Mouse (Mus musculus) forebrain, postnatal 0 days (tissue): ENCODE results near the gene Ip6k2. TPM values are rescaled to one million over a fixed set of nuclear protein-coding genes. Genes with fewer than 3 reads are reported as not detected.

Experiments
- ATAC-seq: fragments of 200-750 bp; cut with Nextera tagmentation; 2 replicates; pipeline ENCODE4 v1.8.0; 2017; ENCODE audit warnings: mild to moderate bottlenecking, moderate library complexity
- DNase-seq: peaks from one replicate; pipeline ENCODE4 v3.0.0-alpha.2; 2015
- H3K27ac ChIP-seq: fragments of 300-500 bp; sonication (generic); 2 replicates; pipeline ENCODE4 v1.5.1; 2014; ENCODE audit warnings: low read depth, mild to moderate bottlenecking, antibody characterized with exemption, low read length, moderate library complexity, mixed read lengths
- H3K27me3 ChIP-seq: fragments of 300-500 bp; sonication (generic); 2 replicates; pipeline ENCODE4 v1.6.1; 2014; ENCODE audit warnings: mild to moderate bottlenecking, low read length, mixed read lengths; ENCODE audit not compliant: insufficient read depth
- H3K36me3 ChIP-seq: fragments of 300-500 bp; sonication (generic); 2 replicates; pipeline ENCODE4 v1.6.1; 2014; ENCODE audit warnings: mild to moderate bottlenecking, moderate library complexity; ENCODE audit not compliant: insufficient read depth
- H3K4me1 ChIP-seq: fragments of 300-500 bp; sonication (generic); 2 replicates; pipeline ENCODE4 v1.6.1; 2014; ENCODE audit warnings: antibody characterized with exemption; ENCODE audit not compliant: insufficient read depth
- H3K4me2 ChIP-seq: fragments of 300-500 bp; sonication (generic); 2 replicates; pipeline ENCODE4 v1.6.1; 2014; ENCODE audit warnings: low read depth, mild to moderate bottlenecking, moderate library complexity
- H3K4me3 ChIP-seq: fragments of 300-500 bp; sonication (generic); 2 replicates; pipeline ENCODE4 v1.5.1; 2014; ENCODE audit warnings: low read depth, low read length, mixed read lengths
- H3K9ac ChIP-seq: fragments of 300-500 bp; sonication (generic); 2 replicates; pipeline ENCODE4 v1.6.1; 2014; ENCODE audit warnings: mild to moderate bottlenecking
- H3K9me3 ChIP-seq: fragments of 300-500 bp; sonication (generic); 2 replicates; pipeline ENCODE4 v1.6.1; 2016; ENCODE audit warnings: low read length
- CTCF ChIP-seq: sonication (generic); IDR thresholded peaks from 2 replicates; pipeline ENCODE4 v1.5.1; 2016; ENCODE audit warnings: antibody characterized with exemption, control low read depth, low read depth
- WGBS: fragments of 180-500 bp; shearing (Covaris S2); extraction: QIAGEN DNeasy Blood & Tissue Kit; methylation state at CpG from one replicate; pipeline ENCODE4 v1.1.7; 2014; 5-methylcytosine and 5-hydroxymethylcytosine counted together
- microRNA-seq, 2 experiments: library from miRNA; unstranded; fragments of <30 nt; microRNA quantifications; one replicate each; pipeline ENCODE4; 2016
- polyA plus RNA-seq: library from polyadenylated mRNA; unstranded; fragments of >200 nt; fragmentation: Nextera tagmentation; extraction: Ambion mirVana; gene quantifications from 2 replicates; pipeline ENCODE4 v1.2.1, GENCODE M21; 2015
- total RNA-seq: library from RNA; depleted of rRNA; stranded (reverse); fragments of >200 nt; gene quantifications from 2 replicates; pipeline ENCODE4 v1.2.3, GENCODE M21; 2014; rRNA removed

Ip6k2 gene
- total and polyA plus RNA-seq, 2 experiments from 2014 or later: 140 to 218 TPM

DNA sequence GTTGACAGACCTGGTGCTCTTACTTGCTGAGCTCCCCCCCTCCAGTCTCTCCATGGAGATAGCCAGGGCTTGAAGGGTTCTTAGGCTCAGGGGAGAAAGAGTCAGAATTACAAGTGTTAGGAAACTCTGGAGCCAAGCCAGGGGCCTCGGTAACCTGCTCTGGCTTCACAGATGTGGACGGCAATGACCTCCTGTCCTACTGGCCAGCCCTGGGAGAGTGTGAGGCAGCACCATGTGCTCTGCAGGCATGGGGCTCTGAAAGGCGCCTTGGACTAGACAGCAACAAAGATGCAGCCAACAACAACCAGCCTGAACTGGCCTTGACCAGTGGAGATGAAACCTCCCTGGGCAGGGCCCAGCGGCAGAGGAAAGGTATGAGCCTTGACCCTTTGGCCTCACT, 63.8 kb downstream of the Ip6k2 start:
- H3K27me3 ChIP-seq: no peaks in the 10 kb centered on the region
- ATAC-seq (no peak), DNase-seq (no peak)
- H3K4me1 ChIP-seq: no peaks in the 10 kb centered on the region
- H3K9ac ChIP-seq: no peak overlapping the region
- 89% methylated on average over 4 of the region's 4 CpGs for WGBS
- H3K4me3 ChIP-seq: no peak overlapping the region
- no peak overlapping the region for H3K4me2 ChIP-seq
- no peaks in the 10 kb centered on the region for H3K9me3 ChIP-seq
- peaks cover 88% of the 10 kb centered on the region for H3K36me3 ChIP-seq
- TF ChIP-seq CTCF: no peak
- no peak overlapping the region for H3K27ac ChIP-seq

DNA sequence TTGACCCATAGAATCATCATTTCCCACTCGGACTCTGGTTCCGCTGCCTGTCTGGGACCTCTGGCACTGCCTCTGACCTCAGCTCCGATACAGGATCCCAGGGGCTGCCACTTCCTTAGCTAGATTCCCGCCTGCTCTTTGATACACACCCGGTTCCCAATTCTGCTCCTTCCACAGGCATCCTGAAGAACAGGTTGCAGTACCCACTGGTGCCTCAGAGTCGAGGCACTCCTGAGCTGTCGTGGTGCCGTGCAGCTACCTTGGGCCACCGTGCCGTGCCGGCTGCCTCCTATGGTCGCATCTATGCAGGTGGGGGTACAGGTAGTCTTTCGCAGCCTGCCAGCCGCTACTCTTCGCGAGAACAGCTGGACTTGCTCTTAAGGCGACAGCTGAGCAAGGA, 64.8 kb downstream of the Ip6k2 start:
- Histone ChIP-seq H3K9me3 (no peaks in the 10 kb centered on the region), H3K9ac (no peak overlapping the region), H3K27ac (no peak overlapping the region), H3K36me3 (peaks cover 82% of the 10 kb centered on the region), H3K4me2 (no peak overlapping the region), H3K4me1 (0 out of 2 replicates have a peak, but pooled peaks cover under 1% of the 10 kb centered on the region), H3K4me3 (no peak overlapping the region), H3K27me3 (no peaks in the 10 kb centered on the region)
- WGBS: 85% methylated on average over 17 of the region's 17 CpGs
- DNase-seq (no peak), ATAC-seq (no peak)
- TF ChIP-seq CTCF: no peak

DNA sequence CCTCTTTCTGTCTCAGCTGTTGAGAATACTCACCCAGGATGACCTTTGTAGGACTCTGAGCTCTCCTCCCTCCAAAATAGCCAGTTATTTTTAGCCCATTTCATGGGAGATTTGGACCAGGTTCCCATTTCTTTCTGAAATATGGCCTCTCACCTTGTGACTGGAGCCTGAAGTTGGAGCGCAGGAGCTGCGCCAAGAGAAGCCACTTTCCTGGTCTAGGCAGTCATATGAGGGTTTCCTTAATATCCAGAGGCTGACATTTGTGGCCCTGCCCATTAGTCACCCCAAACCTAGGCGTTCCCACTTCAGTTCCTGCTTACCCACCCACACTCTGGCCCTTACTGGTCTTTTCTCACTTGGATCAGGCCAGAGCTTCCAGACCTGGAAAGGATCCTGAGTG, 69.4 kb downstream of the Ip6k2 start, which contains the start of gene Slc26a6:
Slc26a6 (plus strand) TSS at position 308 of the 400 bp plus-strand sequence.
- 96% methylated on average over 3 of the region's 3 CpGs for WGBS

DNA sequence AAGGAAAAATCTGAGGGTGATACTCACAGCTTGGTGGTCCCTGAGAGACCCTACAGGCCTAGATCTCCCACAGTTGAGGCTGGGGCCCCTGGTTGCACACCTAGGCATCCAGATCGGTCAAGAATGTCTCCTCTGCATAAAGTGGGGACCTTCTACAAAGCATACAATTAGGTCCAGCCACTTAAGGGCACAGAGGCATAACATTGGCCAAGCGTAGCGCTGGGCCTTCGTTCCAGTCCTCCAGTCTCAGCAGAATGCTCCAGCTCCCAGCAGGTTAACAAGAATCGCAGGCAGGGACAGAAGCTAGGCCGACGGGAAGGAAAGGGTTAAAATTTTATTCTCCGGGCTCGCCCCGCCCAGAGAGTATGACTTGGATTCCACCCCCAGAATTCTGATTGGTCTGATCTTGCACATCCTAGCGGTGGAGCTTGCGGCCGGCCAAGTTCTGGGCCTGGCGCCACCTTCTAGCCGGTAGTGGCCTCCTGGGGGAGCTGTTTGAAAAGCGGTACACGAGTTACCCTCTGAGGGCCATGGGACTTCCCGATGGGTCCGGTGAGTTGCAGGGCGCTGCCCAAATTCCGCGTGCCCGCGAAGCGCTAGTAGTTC, 70.1 kb downstream of the Ip6k2 start:
- H3K4me3 ChIP-seq: peak overlapping the region; percentile 66
- peaks cover 51% of the 10 kb centered on the region for H3K36me3 ChIP-seq
- ATAC-seq (peak; percentile 94), DNase-seq (peak; percentile 94)
- H3K4me2 ChIP-seq: peak overlapping the region; percentile 69
- H3K27me3 ChIP-seq: no peaks in the 10 kb centered on the region
- H3K9me3 ChIP-seq: no peaks in the 10 kb centered on the region
- WGBS: 4% methylated on average over 24 of the region's 25 CpGs
- peak overlapping the region; percentile 64 for H3K27ac ChIP-seq
- peak overlapping the region; percentile 66 for H3K9ac ChIP-seq
- TF ChIP-seq CTCF: peak; percentile 72
- H3K4me1 ChIP-seq: 0 out of 2 replicates have a peak, but pooled peaks cover 3% of the 10 kb centered on the region

More for the DNA sequence above, 69.4 kb downstream of the Ip6k2 start, which contains the start of gene Slc26a6:
- Histone ChIP-seq H3K4me1 (0 out of 2 replicates have a peak, but pooled peaks cover 3% of the 10 kb centered on the region), H3K36me3 (peaks cover 51% of the 10 kb centered on the region), H3K4me2 (peak within 1 kb of the TSS; percentile 69), H3K27ac (peak within 1 kb of the TSS; percentile 64), H3K27me3 (no peaks in the 10 kb centered on the region), H3K9me3 (no peaks in the 10 kb centered on the region), H3K4me3 (peak within 1 kb of the TSS; percentile 66), H3K9ac (peak within 1 kb of the TSS; percentile 66)
- DNase-seq (no peak), ATAC-seq (no peak)
- TF ChIP-seq CTCF: no peak

DNA sequence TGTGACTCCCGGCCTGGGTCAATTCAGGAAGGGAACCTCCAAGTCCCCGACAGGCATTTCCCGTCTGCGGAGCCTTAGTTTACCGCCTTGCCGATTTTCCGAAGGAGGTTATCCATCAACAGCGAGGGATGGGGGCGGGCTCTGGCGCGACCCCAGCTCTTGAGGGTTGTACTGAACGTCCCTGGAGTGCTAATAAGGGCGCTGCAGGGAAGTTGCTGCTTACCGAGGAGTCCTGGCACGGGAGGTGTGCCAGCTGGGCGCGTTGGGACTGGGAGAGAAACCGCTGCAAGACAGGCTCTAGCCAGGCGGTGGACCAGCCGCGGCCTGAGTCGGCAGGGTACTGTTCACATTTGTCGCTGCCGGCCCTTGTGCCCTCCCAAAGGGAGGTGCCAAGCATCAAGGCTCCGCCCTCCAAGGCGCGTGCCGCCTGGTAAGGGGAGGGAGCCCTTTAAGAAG, 70.7 kb downstream of the Ip6k2 start:
- no peak for TF ChIP-seq CTCF
- H3K4me3 ChIP-seq: peak overlapping the region; percentile 66
- DNase-seq (peak; percentile 89), ATAC-seq (peak; percentile 88)
- 0 out of 2 replicates have a peak, but pooled peaks cover 3% of the 10 kb centered on the region for H3K4me1 ChIP-seq
- H3K27ac ChIP-seq: peak overlapping the region; percentile 64
- no peaks in the 10 kb centered on the region for H3K27me3 ChIP-seq
- peak overlapping the region; percentile 69 for H3K4me2 ChIP-seq
- H3K9me3 ChIP-seq: no peaks in the 10 kb centered on the region
- under 1% methylated on average over 28 of the region's 28 CpGs for WGBS
- H3K36me3 ChIP-seq: peaks cover 51% of the 10 kb centered on the region
- peak overlapping the region; percentile 66 for H3K9ac ChIP-seq

DNA sequence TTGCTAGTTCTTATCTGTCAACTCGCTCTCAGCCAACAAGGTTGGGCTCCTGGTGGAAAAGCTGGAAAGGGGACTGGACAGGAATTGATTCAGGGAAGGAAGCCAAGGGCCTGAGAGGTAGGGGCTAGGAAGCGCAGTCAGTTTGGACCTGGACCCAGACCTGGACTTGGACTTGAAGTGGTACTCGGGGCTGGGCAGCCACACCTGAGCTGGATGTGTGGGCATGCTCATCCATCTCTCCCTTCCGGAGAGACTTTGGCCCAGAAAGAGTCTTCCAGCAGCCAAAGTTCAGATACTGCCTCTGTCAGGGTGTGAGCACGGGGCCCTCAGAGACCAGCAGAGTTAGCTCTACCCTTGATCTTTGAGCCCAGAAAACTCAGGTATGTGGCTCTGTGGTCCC, 71.7 kb downstream of the Ip6k2 start:
- ATAC-seq (no peak), DNase-seq (no peak)
- Histone ChIP-seq H3K9ac (no peak overlapping the region), H3K36me3 (peaks cover 43% of the 10 kb centered on the region), H3K4me1 (0 out of 2 replicates have a peak, but pooled peaks cover 3% of the 10 kb centered on the region), H3K27me3 (no peaks in the 10 kb centered on the region), H3K4me3 (no peak overlapping the region), H3K9me3 (no peaks in the 10 kb centered on the region), H3K4me2 (no peak overlapping the region), H3K27ac (no peak overlapping the region)
- WGBS: 64% methylated on average over 5 of the region's 5 CpGs
- TF ChIP-seq CTCF: no peak

Small RNA genes within 50 kb of the gene (microRNA-seq; reads per million reads assigned to microRNA genes)
- gene Gm23156: 0 reads per million in 2 experiments

Other genes starting within 250 kb of the Ip6k2 start
- gene Impdh2, start 223.5 kb upstream of the Ip6k2 start, total RNA-seq: 115 and 129 TPM in 2 replicates
- 102 and 106 TPM in 2 replicates for gene Impdh2, start 223.5 kb upstream of the Ip6k2 start, polyA plus RNA-seq
- 70.7 and 71.3 TPM in 2 replicates for gene Ndufaf3, start 216.4 kb upstream of the Ip6k2 start, total RNA-seq
- 104 and 108 TPM in 2 replicates for gene Ndufaf3, start 216.4 kb upstream of the Ip6k2 start, polyA plus RNA-seq
- gene Dalrd3, start 213.9 kb upstream of the Ip6k2 start, total RNA-seq: 99.6 and 115 TPM in 2 replicates
- gene Dalrd3, start 213.9 kb upstream of the Ip6k2 start, polyA plus RNA-seq: 221 and 261 TPM in 2 replicates
- gene Wdr6, start 205.1 kb upstream of the Ip6k2 start, total RNA-seq: 353 and 511 TPM in 2 replicates
- gene Wdr6, start 205.1 kb upstream of the Ip6k2 start, polyA plus RNA-seq: 206 and 283 TPM in 2 replicates
- 29.2 and 39.3 TPM in 2 replicates for gene P4htm, start 186.1 kb upstream of the Ip6k2 start, total RNA-seq
- gene P4htm, start 186.1 kb upstream of the Ip6k2 start, polyA plus RNA-seq: 35.4 and 39.9 TPM in 2 replicates
- gene Arih2, start 134.4 kb upstream of the Ip6k2 start, total RNA-seq: 68.2 and 70.9 TPM in 2 replicates
- 32.3 and 40.3 TPM in 2 replicates for gene Arih2, start 134.4 kb upstream of the Ip6k2 start, polyA plus RNA-seq
- 37.6 and 40.5 TPM in 2 replicates for gene Slc25a20, start 121.7 kb upstream of the Ip6k2 start, total RNA-seq
- 35.2 and 39.6 TPM in 2 replicates for gene Slc25a20, start 121.7 kb upstream of the Ip6k2 start, polyA plus RNA-seq
- gene Prkar2a, start 94.5 kb upstream of the Ip6k2 start, total RNA-seq: 81.2 and 104 TPM in 2 replicates
- gene Prkar2a, start 94.5 kb upstream of the Ip6k2 start, polyA plus RNA-seq: 23.0 and 34.3 TPM in 2 replicates
- 27.4 and 27.6 TPM in 2 replicates for gene Nckipsd, start 24.6 kb downstream of the Ip6k2 start, total RNA-seq
- 18.6 and 24.5 TPM in 2 replicates for gene Nckipsd, start 24.6 kb downstream of the Ip6k2 start, polyA plus RNA-seq
- 43.0 and 52.2 TPM in 2 replicates for gene Celsr3, start 42.5 kb downstream of the Ip6k2 start, total RNA-seq
- gene Celsr3, start 42.5 kb downstream of the Ip6k2 start, polyA plus RNA-seq: 3.9 and 6.8 TPM in 2 replicates
- gene Slc26a6, start 69.5 kb downstream of the Ip6k2 start, total RNA-seq: 19.4 and 29.6 TPM in 2 replicates
- gene Slc26a6, start 69.5 kb downstream of the Ip6k2 start, polyA plus RNA-seq: 15.9 and 18.0 TPM in 2 replicates
- 0.23 and 0.24 TPM in 2 replicates for gene Tmem89, start 130.8 kb downstream of the Ip6k2 start, total RNA-seq
- gene Tmem89, start 130.8 kb downstream of the Ip6k2 start, polyA plus RNA-seq: 0.20 and 0.33 TPM in 2 replicates
- gene Uqcrc1, start 152.8 kb downstream of the Ip6k2 start, total RNA-seq: 327 and 365 TPM in 2 replicates
- 482 and 490 TPM in 2 replicates for gene Uqcrc1, start 152.8 kb downstream of the Ip6k2 start, polyA plus RNA-seq
- gene Col7a1, start 169.8 kb downstream of the Ip6k2 start, total RNA-seq: 2.7 and 5.4 TPM in 2 replicates
- 1.3 and 1.6 TPM in 2 replicates for gene Col7a1, start 169.8 kb downstream of the Ip6k2 start, polyA plus RNA-seq
- 0.23 TPM in 1 of 2 replicates, not detected in the other for gene Ucn2, start 202.2 kb downstream of the Ip6k2 start, total RNA-seq
- gene Ucn2, start 202.2 kb downstream of the Ip6k2 start, polyA plus RNA-seq: not detected in 2 replicates
- gene Pfkfb4, start 208.0 kb downstream of the Ip6k2 start, total RNA-seq: 27.1 and 46.4 TPM in 2 replicates
- gene Pfkfb4, start 208.0 kb downstream of the Ip6k2 start, polyA plus RNA-seq: 16.6 and 21.7 TPM in 2 replicates